Mouse (Mus musculus) heart, embryonic 12.5 days (tissue): ENCODE results near the gene Lsm2. TPM values are rescaled to one million over a fixed set of nuclear protein-coding genes. Genes with fewer than 3 reads are reported as not detected.

Experiments
- ATAC-seq: fragments of 200-750 bp; cut with Nextera tagmentation; 2 replicates; pipeline ENCODE4 v1.8.0; 2017; ENCODE audit warnings: moderate TSS enrichment, moderate library complexity; ENCODE audit not compliant: insufficient number of reproducible peaks, low FRiP score
- H3K27ac ChIP-seq: fragments of 300-500 bp; sonication (generic); 2 replicates; pipeline ENCODE4 v1.5.1; 2016; ENCODE audit warnings: mild to moderate bottlenecking, moderate library complexity; ENCODE audit not compliant: poor library complexity, severe bottlenecking
- H3K27me3 ChIP-seq: fragments of 300-500 bp; sonication (generic); replicated peaks from 2 replicates; pipeline ENCODE4 v1.6.1; 2016; ENCODE audit warnings: mild to moderate bottlenecking, moderate library complexity
- H3K36me3 ChIP-seq: fragments of 300-500 bp; sonication (generic); 2 replicates; pipeline ENCODE4 v1.6.1; 2016; ENCODE audit warnings: mild to moderate bottlenecking, moderate library complexity
- H3K4me1 ChIP-seq: fragments of 300-500 bp; sonication (generic); replicated peaks from 2 replicates; pipeline ENCODE4 v1.6.1; 2016; ENCODE audit warnings: mild to moderate bottlenecking
- H3K4me2 ChIP-seq: fragments of 300-500 bp; sonication (generic); 2 replicates; pipeline ENCODE4 v1.6.1; 2016; ENCODE audit warnings: mild to moderate bottlenecking, moderate library complexity
- H3K4me3 ChIP-seq: fragments of 300-500 bp; sonication (generic); 2 replicates; pipeline ENCODE4 v1.5.1; 2016; ENCODE audit warnings: mild to moderate bottlenecking
- H3K9ac ChIP-seq: fragments of 300-500 bp; sonication (generic); 2 replicates; pipeline ENCODE4 v1.6.1; 2016; ENCODE audit warnings: mild to moderate bottlenecking, moderate library complexity
- H3K9me3 ChIP-seq: fragments of 300-500 bp; sonication (generic); replicated peaks from 2 replicates; pipeline ENCODE4 v1.6.1; 2016; ENCODE audit warnings: mild to moderate bottlenecking, moderate library complexity
- WGBS: fragments of 180-500 bp; shearing (Covaris S2); methylation state at CpG from one replicate; pipeline ENCODE4 v1.1.7; 2016; 5-methylcytosine and 5-hydroxymethylcytosine counted together
- polyA plus RNA-seq: library from polyadenylated mRNA; unstranded; fragments of >200 nt; fragmentation: Nextera tagmentation; extraction: Ambion mirVana; gene quantifications from 2 replicates; pipeline ENCODE4 v1.2.1, GENCODE M21; 2016

Gene Lsm2
- polyA plus RNA-seq, 1 experiment from 2014 or later: 145 TPM

DNA sequence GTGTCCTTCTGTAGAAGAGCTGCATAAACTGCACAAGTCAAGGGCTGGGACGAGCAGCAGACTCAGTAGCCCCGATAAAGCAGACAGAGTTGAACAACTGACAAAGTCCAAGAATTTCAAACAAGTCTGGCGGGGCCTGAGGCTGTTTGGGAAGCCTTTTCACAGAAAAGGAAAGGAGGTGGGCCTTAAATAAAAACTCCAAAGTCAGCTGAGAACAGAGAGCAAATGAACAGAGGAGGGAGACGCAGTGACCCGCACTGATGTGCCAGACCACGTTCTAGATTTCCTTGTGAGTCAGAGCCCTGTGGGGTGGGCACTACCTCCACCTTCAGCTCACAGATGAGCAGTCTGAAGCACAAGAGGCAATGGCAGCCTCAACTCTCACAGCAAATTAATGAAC lies 53.2 kb downstream of the Lsm2 start:
- ATAC-seq: no peak
- WGBS: 67% methylated on average over 6 of the region's 6 CpGs
- H3K9me3 ChIP-seq: no peaks in the 10 kb centered on the region
- H3K27me3 ChIP-seq: no peaks in the 10 kb centered on the region
- H3K36me3 ChIP-seq: no peaks in the 10 kb centered on the region
- no peak overlapping the region for H3K4me2 ChIP-seq
- H3K4me1 ChIP-seq: peaks cover 2% of the 10 kb centered on the region; the same call in 1 of the 2 replicates
- no peak overlapping the region for H3K9ac ChIP-seq
- H3K27ac ChIP-seq: no peak overlapping the region
- no peak overlapping the region for H3K4me3 ChIP-seq

Other genes with a start within 250 kb of the Lsm2 start
- gene C4b, start 238.0 kb upstream of the Lsm2 start, polyA plus RNA-seq: 0.15 TPM in 1 of 2 replicates, not detected in the other
- gene Cyp21a1, start 177.3 kb upstream of the Lsm2 start, polyA plus RNA-seq: 0.15 TPM in 1 of 2 replicates, not detected in the other
- gene Stk19, start 144.9 kb upstream of the Lsm2 start, polyA plus RNA-seq: 18.2 and 19.6 TPM in 2 replicates
- 37.2 and 39.9 TPM in 2 replicates for gene Dxo, start 144.8 kb upstream of the Lsm2 start, polyA plus RNA-seq
- 35.3 and 39.5 TPM in 2 replicates for gene Skiv2l, start 131.7 kb upstream of the Lsm2 start, polyA plus RNA-seq
- gene Nelfe, start 131.5 kb upstream of the Lsm2 start, polyA plus RNA-seq: 73.7 and 81.3 TPM in 2 replicates
- gene Cfb, start 119.3 kb upstream of the Lsm2 start, polyA plus RNA-seq: 1.1 and 2.2 TPM in 2 replicates
- 2.6 and 2.8 TPM in 2 replicates for gene Zbtb12, start 102.4 kb upstream of the Lsm2 start, polyA plus RNA-seq
- gene Gm20547, start 99.8 kb upstream of the Lsm2 start, polyA plus RNA-seq: not detected in 2 replicates
- gene C2, start 83.6 kb upstream of the Lsm2 start, polyA plus RNA-seq: 0.24 and 0.35 TPM in 2 replicates
- gene Ehmt2, start 83.4 kb upstream of the Lsm2 start, polyA plus RNA-seq: 49.1 and 51.6 TPM in 2 replicates
- 0.08 TPM in 1 of 2 replicates, not detected in the other for gene Slc44a4, start 67.4 kb upstream of the Lsm2 start, polyA plus RNA-seq
- gene Neu1, start 50.6 kb upstream of the Lsm2 start, polyA plus RNA-seq: 20.8 and 21.5 TPM in 2 replicates
- gene Hspa1b, start 22.6 kb upstream of the Lsm2 start, polyA plus RNA-seq: 0.12 and 0.13 TPM in 2 replicates
- gene Gm20481, start 11.9 kb upstream of the Lsm2 start, polyA plus RNA-seq: not detected in 2 replicates
- 6.2 and 6.4 TPM in 2 replicates for gene Hspa1a, start 9.7 kb upstream of the Lsm2 start, polyA plus RNA-seq
- 2.9 and 3.1 TPM in 2 replicates for gene Hspa1l, start 9.2 kb upstream of the Lsm2 start, polyA plus RNA-seq
- 82.6 TPM in 2 replicates for gene Vars, start 19.1 kb downstream of the Lsm2 start, polyA plus RNA-seq
- gene Vwa7, start 34.7 kb downstream of the Lsm2 start, polyA plus RNA-seq: 0.32 and 0.37 TPM in 2 replicates
- gene Sapcd1, start 46.2 kb downstream of the Lsm2 start, polyA plus RNA-seq: 2.4 and 2.6 TPM in 2 replicates
- gene Msh5, start 64.9 kb downstream of the Lsm2 start, polyA plus RNA-seq: 3.5 and 4.9 TPM in 2 replicates
- 349 and 354 TPM in 2 replicates for gene Clic1, start 68.1 kb downstream of the Lsm2 start, polyA plus RNA-seq
- 192 and 205 TPM in 2 replicates for gene Ddah2, start 77.2 kb downstream of the Lsm2 start, polyA plus RNA-seq
- 0.27 TPM in 1 of 2 replicates, not detected in the other for gene Ly6g6c, start 83.5 kb downstream of the Lsm2 start, polyA plus RNA-seq
- 1.2 and 2.0 TPM in 2 replicates for gene Mpig6b, start 84.3 kb downstream of the Lsm2 start, polyA plus RNA-seq
- gene Ly6g6e, start 95.0 kb downstream of the Lsm2 start, polyA plus RNA-seq: 0.24 and 0.40 TPM in 2 replicates
- 1.8 and 2.2 TPM in 2 replicates for gene Ly6g6d, start 96.2 kb downstream of the Lsm2 start, polyA plus RNA-seq
- 1.1 and 1.5 TPM in 2 replicates for gene Ly6g6f, start 103.7 kb downstream of the Lsm2 start, polyA plus RNA-seq
- 58.9 and 65.1 TPM in 2 replicates for gene Abhd16a, start 107.4 kb downstream of the Lsm2 start, polyA plus RNA-seq
- gene Ly6g5c, start 126.4 kb downstream of the Lsm2 start, polyA plus RNA-seq: not detected in 2 replicates
- 0.32 and 0.38 TPM in 2 replicates for gene Ly6g5b, start 133.6 kb downstream of the Lsm2 start, polyA plus RNA-seq
- gene Gpank1, start 139.6 kb downstream of the Lsm2 start, polyA plus RNA-seq: 11.1 and 15.1 TPM in 2 replicates
- gene Csnk2b, start 140.2 kb downstream of the Lsm2 start, polyA plus RNA-seq: 190 and 207 TPM in 2 replicates
- 8.6 and 8.7 TPM in 2 replicates for gene D17H6S53E, start 144.5 kb downstream of the Lsm2 start, polyA plus RNA-seq
- gene Apom, start 150.2 kb downstream of the Lsm2 start, polyA plus RNA-seq: 1.3 and 8.3 TPM in 2 replicates
- gene Bag6, start 153.3 kb downstream of the Lsm2 start, polyA plus RNA-seq: 56.1 and 61.6 TPM in 2 replicates
- gene Prrc2a, start 183.0 kb downstream of the Lsm2 start, polyA plus RNA-seq: 132 and 148 TPM in 2 replicates
- gene Aif1, start 194.2 kb downstream of the Lsm2 start, polyA plus RNA-seq: 4.3 and 4.4 TPM in 2 replicates
- 3.3 and 5.2 TPM in 2 replicates for gene Lst1, start 206.6 kb downstream of the Lsm2 start, polyA plus RNA-seq
- 0.14 and 0.31 TPM in 2 replicates for gene Ltb, start 212.6 kb downstream of the Lsm2 start, polyA plus RNA-seq
- gene Tnf, start 220.1 kb downstream of the Lsm2 start, polyA plus RNA-seq: 0.12 TPM in 1 of 2 replicates, not detected in the other
- gene Lta, start 223.5 kb downstream of the Lsm2 start, polyA plus RNA-seq: not detected in 2 replicates
- 0.55 TPM in 1 of 2 replicates, not detected in the other for gene Gm16181, start 239.0 kb downstream of the Lsm2 start, polyA plus RNA-seq